Mouse (Mus musculus): ENCODE data around the gene Fam174b. TPM values are rescaled to one million over a fixed set of nuclear protein-coding genes. Genes with fewer than 3 reads are reported as not detected.

Fam174b gene
- polyA plus RNA-seq (2014; fragmentation: Nextera tagmentation; extraction: Ambion mirVana), result 53.5 and 56.1 TPM in 2 replicates

- H3K4me1 ChIP-seq (ENCODE audit: control insufficient read depth, insufficient read depth, low read length), result peaks cover 18% of the 10 kb centered on the region
- peak within 1 kb of the TSS; percentile 82 for H3K27ac ChIP-seq (ENCODE audit: low read length)
- WGBS, result under 1% methylated on average over 73 of the region's 94 CpGs
- peak within 1 kb of the TSS; percentile 97 for H3K4me2 ChIP-seq (replicated peaks; ENCODE audit: low read depth, low read length)
- peak; percentile 89 for ATAC-seq (ENCODE audit: insufficient number of reproducible peaks, insufficient read depth, low FRiP score, low read depth)
- peak within 1 kb of the TSS; percentile 76 for H3K9ac ChIP-seq (replicated peaks; ENCODE audit: low read depth, low read length)
- H3K4me3 ChIP-seq (ENCODE audit: low read depth, low read length), result peak within 1 kb of the TSS; percentile 90
- no peaks in the 10 kb centered on the region for H3K36me3 ChIP-seq (ENCODE audit: control insufficient read depth, insufficient read depth, low read length)
- H3K9me3 ChIP-seq (ENCODE audit: control insufficient read depth, low read depth, low read length), result no peaks in the 10 kb centered on the region
- no peaks in the 10 kb centered on the region for H3K27me3 ChIP-seq (ENCODE audit: control insufficient read depth, insufficient read depth, low read length)
These were observed at the start of gene Fam174b for GRCm38 (mm10) chr7:73740111-73741035. Gene Fam174b (plus strand): TSS chr7:73740302.

GRCm38 (mm10) chr7:73697092-73697491, 43.0 kb upstream of the Fam174b start:
- Histone ChIP-seq H3K4me1 (ENCODE audit: control insufficient read depth, insufficient read depth, low read length) (no peaks in the 10 kb centered on the region), H3K4me3 (ENCODE audit: low read depth, low read length) (no peak overlapping the region), H3K9me3 (ENCODE audit: control insufficient read depth, low read depth, low read length) (no peaks in the 10 kb centered on the region; the same call in 1 of the 2 replicates), H3K36me3 (ENCODE audit: control insufficient read depth, insufficient read depth, low read length) (no peaks in the 10 kb centered on the region), H3K27me3 (ENCODE audit: control insufficient read depth, insufficient read depth, low read length) (no peaks in the 10 kb centered on the region), H3K9ac (replicated peaks; ENCODE audit: low read depth, low read length) (no peak overlapping the region), H3K27ac (ENCODE audit: low read length) (no peak overlapping the region), H3K4me2 (replicated peaks; ENCODE audit: low read depth, low read length) (no peak overlapping the region)
- 48% methylated on average over 3 of the region's 3 CpGs for WGBS
- no peak for ATAC-seq (ENCODE audit: insufficient number of reproducible peaks, insufficient read depth, low FRiP score, low read depth)

GRCm38 (mm10) chr7:73704305-73704704, 35.8 kb upstream of the Fam174b start:
- no peaks in the 10 kb centered on the region for H3K4me1 ChIP-seq (ENCODE audit: control insufficient read depth, insufficient read depth, low read length)
- no peak for ATAC-seq (ENCODE audit: insufficient number of reproducible peaks, insufficient read depth, low FRiP score, low read depth)
- H3K4me2 ChIP-seq (replicated peaks; ENCODE audit: low read depth, low read length), result no peak overlapping the region
- H3K4me3 ChIP-seq (ENCODE audit: low read depth, low read length), result no peak overlapping the region
- no peaks in the 10 kb centered on the region for H3K36me3 ChIP-seq (ENCODE audit: control insufficient read depth, insufficient read depth, low read length)
- H3K9me3 ChIP-seq (ENCODE audit: control insufficient read depth, low read depth, low read length), result no peaks in the 10 kb centered on the region
- H3K9ac ChIP-seq (replicated peaks; ENCODE audit: low read depth, low read length), result no peak overlapping the region
- no peak overlapping the region for H3K27ac ChIP-seq (ENCODE audit: low read length)
- no peaks in the 10 kb centered on the region for H3K27me3 ChIP-seq (ENCODE audit: control insufficient read depth, insufficient read depth, low read length)

- Histone ChIP-seq H3K27me3 (ENCODE audit: control insufficient read depth, insufficient read depth, low read length) (no peaks in the 10 kb centered on the region), H3K27ac (ENCODE audit: low read length) (no peak overlapping the region), H3K36me3 (ENCODE audit: control insufficient read depth, insufficient read depth, low read length) (no peaks in the 10 kb centered on the region), H3K4me1 (ENCODE audit: control insufficient read depth, insufficient read depth, low read length) (peaks cover 15% of the 10 kb centered on the region; the same call in 1 of the 2 replicates), H3K9me3 (ENCODE audit: control insufficient read depth, low read depth, low read length) (no peaks in the 10 kb centered on the region), H3K9ac (replicated peaks; ENCODE audit: low read depth, low read length) (no peak overlapping the region), H3K4me3 (ENCODE audit: low read depth, low read length) (no peak overlapping the region), H3K4me2 (replicated peaks; ENCODE audit: low read depth, low read length) (no peak overlapping the region)
- no peak for ATAC-seq (ENCODE audit: insufficient number of reproducible peaks, insufficient read depth, low FRiP score, low read depth)
- 95% methylated on average over 8 of the region's 8 CpGs for WGBS
These were observed 26.6 kb upstream of the Fam174b start for GRCm38 (mm10) chr7:73713506-73713905.

- Histone ChIP-seq H3K9me3 (ENCODE audit: control insufficient read depth, low read depth, low read length) (no peaks in the 10 kb centered on the region), H3K27ac (ENCODE audit: low read length) (peak overlapping the region; percentile 89), H3K4me2 (replicated peaks; ENCODE audit: low read depth, low read length) (no peak overlapping the region), H3K27me3 (ENCODE audit: control insufficient read depth, insufficient read depth, low read length) (no peaks in the 10 kb centered on the region), H3K9ac (replicated peaks; ENCODE audit: low read depth, low read length) (no peak overlapping the region), H3K36me3 (ENCODE audit: control insufficient read depth, insufficient read depth, low read length) (no peaks in the 10 kb centered on the region), H3K4me3 (ENCODE audit: low read depth, low read length) (no peak overlapping the region), H3K4me1 (ENCODE audit: control insufficient read depth, insufficient read depth, low read length) (peaks cover 20% of the 10 kb centered on the region; the same call in 1 of the 2 replicates)
- 35% methylated on average over 15 of the region's 15 CpGs for WGBS
- peak; percentile 73; the same call in 1 of the 2 replicates for ATAC-seq (ENCODE audit: insufficient number of reproducible peaks, insufficient read depth, low FRiP score, low read depth)
These were observed 24.0 kb upstream of the Fam174b start for GRCm38 (mm10) chr7:73715928-73716749.

GRCm38 (mm10) chr7:73716841-73717240, 23.3 kb upstream of the Fam174b start:
- Histone ChIP-seq H3K4me2 (replicated peaks; ENCODE audit: low read depth, low read length) (no peak overlapping the region), H3K27ac (ENCODE audit: low read length) (peak overlapping the region; percentile 76), H3K9me3 (ENCODE audit: control insufficient read depth, low read depth, low read length) (no peaks in the 10 kb centered on the region), H3K4me3 (ENCODE audit: low read depth, low read length) (no peak overlapping the region), H3K36me3 (ENCODE audit: control insufficient read depth, insufficient read depth, low read length) (no peaks in the 10 kb centered on the region), H3K4me1 (ENCODE audit: control insufficient read depth, insufficient read depth, low read length) (peaks cover 20% of the 10 kb centered on the region; the same call in 1 of the 2 replicates), H3K27me3 (ENCODE audit: control insufficient read depth, insufficient read depth, low read length) (no peaks in the 10 kb centered on the region), H3K9ac (replicated peaks; ENCODE audit: low read depth, low read length) (no peak overlapping the region)
- 71% methylated on average over 3 of the region's 3 CpGs for WGBS
- ATAC-seq (ENCODE audit: insufficient number of reproducible peaks, insufficient read depth, low FRiP score, low read depth), result no peak

- H3K9me3 ChIP-seq (ENCODE audit: control insufficient read depth, low read depth, low read length), result no peaks in the 10 kb centered on the region
- no peak overlapping the region for H3K4me3 ChIP-seq (ENCODE audit: low read depth, low read length)
- 24% methylated on average over 10 of the region's 10 CpGs for WGBS
- H3K36me3 ChIP-seq (ENCODE audit: control insufficient read depth, insufficient read depth, low read length), result no peaks in the 10 kb centered on the region
- peak overlapping the region; percentile 35; the same call in 1 of the 2 replicates for H3K27ac ChIP-seq (ENCODE audit: low read length)
- H3K27me3 ChIP-seq (ENCODE audit: control insufficient read depth, insufficient read depth, low read length), result no peaks in the 10 kb centered on the region
- H3K4me2 ChIP-seq (replicated peaks; ENCODE audit: low read depth, low read length), result no peak overlapping the region
- H3K4me1 ChIP-seq (ENCODE audit: control insufficient read depth, insufficient read depth, low read length), result peaks cover 20% of the 10 kb centered on the region; the same call in 1 of the 2 replicates
- no peak overlapping the region for H3K9ac ChIP-seq (replicated peaks; ENCODE audit: low read depth, low read length)
- ATAC-seq (ENCODE audit: insufficient number of reproducible peaks, insufficient read depth, low FRiP score, low read depth), result no peak
These were observed 22.1 kb upstream of the Fam174b start for GRCm38 (mm10) chr7:73718031-73718430.

GRCm38 (mm10) chr7:73718497-73719007, 21.6 kb upstream of the Fam174b start:
- no peak overlapping the region for H3K27ac ChIP-seq (ENCODE audit: low read length)

More at GRCm38 (mm10) chr7:73718497-73719007, 21.6 kb upstream of the Fam174b start:
- WGBS, result 26% methylated on average over 5 of the region's 5 CpGs
- Histone ChIP-seq H3K4me1 (ENCODE audit: control insufficient read depth, insufficient read depth, low read length) (peaks cover 20% of the 10 kb centered on the region; the same call in 1 of the 2 replicates), H3K36me3 (ENCODE audit: control insufficient read depth, insufficient read depth, low read length) (no peaks in the 10 kb centered on the region), H3K9me3 (ENCODE audit: control insufficient read depth, low read depth, low read length) (no peaks in the 10 kb centered on the region), H3K4me2 (replicated peaks; ENCODE audit: low read depth, low read length) (no peak overlapping the region), H3K9ac (replicated peaks; ENCODE audit: low read depth, low read length) (no peak overlapping the region), H3K4me3 (ENCODE audit: low read depth, low read length) (no peak overlapping the region), H3K27me3 (ENCODE audit: control insufficient read depth, insufficient read depth, low read length) (no peaks in the 10 kb centered on the region)
- ATAC-seq (ENCODE audit: insufficient number of reproducible peaks, insufficient read depth, low FRiP score, low read depth), result no peak
